Mouse (Mus musculus) lung, postnatal 36 days (tissue): ENCODE results near the gene Gm5431.
A peak's percentile ranks its signal among the peaks of the same experiment; 100 is the strongest.
"Not testable (repeated sequence)": the region's sequence is repeated elsewhere in the genome, so short reads cannot be mapped to it uniquely, and the experiment has no call there.

Experiments
- DNase-seq: peaks from one replicate; pipeline ENCODE4 v3.0.0; 2022; ENCODE audit warnings: mixed read lengths

Gm5431 gene

DNA sequence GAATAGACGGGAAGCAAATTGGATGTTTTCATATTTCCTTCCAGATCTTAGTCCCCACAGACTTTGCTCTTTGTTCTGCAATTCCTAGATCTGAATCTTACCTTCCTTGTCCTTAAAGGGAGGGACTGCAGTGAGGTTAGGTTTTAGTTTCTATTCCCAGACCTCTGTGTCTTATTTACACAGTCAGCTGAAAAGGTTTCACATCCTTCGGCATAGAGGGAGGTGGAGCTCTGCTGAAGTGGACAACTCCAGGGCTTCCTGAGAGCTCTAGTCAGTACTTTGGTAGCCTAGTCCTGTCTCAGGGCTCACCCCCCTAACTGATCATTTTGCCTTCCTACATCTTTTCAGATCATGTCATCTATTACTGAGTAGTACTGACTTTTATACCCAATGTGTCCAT, at the start of gene Gm5431:
Gene Gm5431 (minus strand): TSS at position 194 of the 400 bp plus-strand sequence.
- DNase-seq: peak; percentile 41

DNA sequence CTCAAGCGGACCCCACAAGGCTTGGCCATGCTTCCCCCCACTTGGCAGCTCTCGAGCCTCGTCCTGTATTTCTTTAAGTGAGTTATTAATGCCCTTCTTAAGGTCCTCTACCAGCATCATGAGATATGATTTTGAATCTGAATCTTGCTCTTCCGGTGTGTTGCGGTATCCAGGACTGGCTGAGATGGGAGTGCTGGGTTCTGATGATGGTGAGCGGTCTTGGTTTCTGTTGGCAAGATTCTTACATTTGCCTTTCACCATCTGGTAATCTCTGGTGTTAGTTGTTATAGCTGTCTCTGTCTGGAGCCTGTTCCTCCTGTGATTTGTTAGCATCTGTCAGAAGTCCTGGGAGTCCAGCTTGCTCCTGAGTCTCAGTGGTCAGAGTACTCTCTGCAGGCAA, 44.1 kb upstream of the Gm5431 start, which contains the start of gene Psme2b:
Gene Psme2b (minus strand): TSS at position 101 of the 400 bp plus-strand sequence.
- DNase-seq: not testable (repeated sequence)

DNA sequence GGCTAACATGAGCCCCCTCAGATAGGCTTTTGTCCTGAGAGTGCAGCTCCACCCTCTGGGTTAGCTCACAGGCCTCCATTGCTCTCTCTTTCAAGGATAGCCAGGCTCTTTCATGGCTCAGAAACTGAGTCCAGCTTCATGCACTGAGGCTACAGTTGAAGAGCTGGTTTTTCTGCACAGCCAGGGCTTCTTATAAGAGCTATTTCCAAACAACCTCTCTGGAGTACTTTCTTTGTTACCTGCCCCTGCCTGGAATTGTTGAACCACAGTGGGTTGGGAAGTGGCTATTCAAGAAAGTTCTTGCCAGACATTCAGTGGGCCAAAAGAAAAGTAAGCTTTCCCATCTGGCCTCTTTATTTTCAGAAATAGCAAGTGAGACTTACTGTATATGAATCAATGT, 37.3 kb upstream of the Gm5431 start:
- not testable (repeated sequence) for DNase-seq

DNA sequence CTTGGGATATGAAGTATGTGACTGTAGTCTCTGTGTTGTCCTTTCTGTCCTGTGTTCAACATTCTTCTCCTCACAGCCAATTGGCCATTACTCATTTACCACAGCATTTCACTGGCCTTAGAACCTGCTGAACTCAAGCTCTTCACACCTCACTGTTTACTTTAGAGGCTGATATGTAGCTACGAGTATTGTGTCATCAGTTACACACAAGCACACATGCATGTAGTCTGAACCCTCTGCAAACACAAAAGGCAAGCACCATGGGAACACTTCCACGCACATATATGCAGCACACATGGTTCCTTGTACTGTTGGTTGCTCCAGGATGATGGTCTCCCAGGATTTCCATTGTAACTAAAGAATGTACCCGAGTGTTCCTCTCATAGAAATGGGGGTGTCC, 33.3 kb upstream of the Gm5431 start:
- DNase-seq: not testable (repeated sequence)

DNA sequence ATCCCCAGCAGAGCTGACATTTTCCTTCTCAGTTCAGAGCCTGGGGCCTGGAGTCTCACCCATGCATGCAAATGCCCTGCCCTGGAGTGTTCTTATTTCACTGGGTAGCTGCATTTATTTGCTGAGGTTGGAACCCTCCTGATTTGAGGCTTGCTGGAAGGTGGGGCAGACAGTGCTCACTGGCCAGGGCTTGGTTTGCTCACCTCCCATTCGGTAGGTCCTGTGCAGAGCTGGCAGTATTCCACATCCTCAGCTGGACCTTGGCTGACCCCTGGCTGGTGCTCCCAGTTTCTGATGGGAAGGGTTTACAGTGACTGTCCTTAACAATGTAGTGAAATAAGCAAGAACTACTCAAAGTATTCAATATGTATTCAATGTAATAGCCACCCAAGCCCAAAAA, 31.9 kb upstream of the Gm5431 start:
- not testable (repeated sequence) for DNase-seq

DNA sequence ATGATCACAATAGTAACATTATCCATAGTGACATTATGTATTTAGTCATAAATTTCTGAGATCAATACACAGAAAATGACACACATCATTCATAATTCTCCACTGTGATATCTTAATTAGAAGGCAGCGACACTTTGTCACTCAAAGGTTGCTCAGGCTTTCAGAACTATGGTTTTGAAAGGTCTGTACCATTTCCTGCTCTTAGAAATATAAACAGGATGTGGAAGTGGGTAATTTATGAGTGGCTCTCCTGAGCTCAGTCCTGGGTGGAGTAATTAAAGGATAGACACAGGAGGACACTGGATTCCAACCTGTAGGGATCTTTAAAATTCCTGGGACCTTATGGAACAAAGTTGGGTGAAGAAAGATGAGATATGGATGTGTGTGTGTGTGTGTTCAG, 31.4 kb upstream of the Gm5431 start:
- DNase-seq: not testable (repeated sequence)

DNA sequence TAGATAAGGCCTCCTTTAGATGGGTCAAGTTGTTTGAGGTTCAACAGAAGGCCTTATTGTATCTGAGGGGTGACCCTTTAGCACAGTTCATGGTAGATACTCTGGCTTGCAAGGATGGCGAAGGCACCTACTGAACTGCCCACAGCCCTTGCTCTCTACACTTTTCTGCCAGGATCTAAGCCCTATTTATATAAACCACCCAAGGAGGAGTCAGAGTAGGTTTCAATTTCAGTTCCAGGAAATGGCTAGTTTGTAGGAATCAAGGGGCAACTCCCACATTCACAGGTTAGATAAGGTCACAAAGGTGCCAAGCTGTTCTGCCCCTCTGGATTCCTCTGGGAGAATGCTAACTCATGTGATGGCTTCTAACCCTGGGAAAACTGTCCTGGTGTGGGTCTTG, 26.1 kb upstream of the Gm5431 start:
- not testable (repeated sequence) for DNase-seq

DNA sequence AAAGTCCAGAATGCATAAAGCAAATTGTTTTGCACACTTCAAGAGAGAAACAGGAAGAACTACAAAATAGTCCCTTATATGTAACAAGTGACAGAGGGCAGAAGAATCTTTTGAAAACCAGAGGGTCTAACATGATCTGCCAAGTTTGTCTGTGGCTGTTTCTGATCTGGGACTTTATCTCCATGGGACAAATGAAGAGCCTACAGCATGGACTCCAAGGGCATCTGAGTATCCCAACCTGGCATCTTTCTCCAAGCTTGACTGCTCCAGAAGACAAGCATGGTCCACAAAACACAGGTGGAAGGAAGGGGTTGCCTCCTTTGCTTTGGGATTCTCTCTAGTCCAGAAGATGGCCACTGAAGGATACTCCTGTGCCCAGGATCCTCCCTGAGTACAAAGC, 24.4 kb upstream of the Gm5431 start:
- DNase-seq: not testable (repeated sequence)

DNA sequence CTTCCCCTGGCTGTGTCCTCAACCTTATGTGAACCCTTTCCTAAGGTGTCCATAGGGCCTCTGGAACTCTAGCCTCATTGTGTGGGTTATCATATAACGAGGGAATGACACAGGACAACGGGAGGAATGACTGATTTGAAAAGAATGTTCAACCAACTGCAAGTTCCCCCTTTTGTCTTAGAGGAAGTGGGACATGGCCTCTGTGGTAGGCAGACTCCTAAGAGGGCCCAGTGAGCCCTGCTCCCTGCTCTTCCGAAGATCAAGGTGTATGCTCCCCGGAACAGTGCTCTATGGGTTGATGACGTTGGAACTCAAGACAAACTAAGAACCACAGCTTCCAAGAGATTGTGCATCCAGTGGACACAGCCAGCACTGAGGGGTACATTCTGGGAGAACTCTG, 21.8 kb upstream of the Gm5431 start:
- DNase-seq: not testable (repeated sequence)

DNA sequence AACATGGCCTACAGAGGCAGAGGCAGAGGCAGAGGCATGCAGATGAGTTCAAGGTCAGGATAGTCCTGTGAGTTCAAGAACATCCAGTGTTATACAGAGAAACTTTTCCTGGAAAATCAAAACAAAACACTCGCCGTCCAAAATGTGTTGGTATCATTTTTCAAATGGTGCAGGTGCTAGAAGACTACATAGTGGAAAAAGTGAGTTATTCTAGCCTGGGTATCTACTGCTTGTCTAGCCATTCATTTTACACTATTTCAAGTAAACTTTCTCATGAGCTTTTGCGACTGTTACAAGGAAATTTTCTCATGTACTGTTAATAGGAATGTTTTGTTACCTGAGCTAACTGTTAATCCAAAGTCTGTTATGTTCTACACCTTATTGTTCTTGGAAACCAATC, 16.4 kb upstream of the Gm5431 start:
- no peak for DNase-seq

DNA sequence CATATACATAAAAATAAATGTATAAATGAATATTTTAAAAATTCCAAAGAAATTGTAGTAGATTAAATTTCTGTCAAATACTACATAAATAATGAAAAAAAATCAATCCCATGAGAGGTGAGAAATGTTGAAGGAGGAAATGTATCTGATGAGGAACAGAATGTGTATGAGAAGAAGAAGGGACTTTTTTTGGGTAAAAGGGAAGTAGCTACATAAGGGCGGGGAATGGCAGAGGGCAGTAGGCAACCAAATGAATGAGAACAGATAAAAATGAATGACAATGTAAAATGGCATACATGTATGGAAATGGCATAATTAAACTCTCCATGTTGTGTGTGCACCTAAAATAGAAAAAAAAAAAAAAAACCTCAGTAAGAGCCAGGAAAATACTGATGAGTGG, 11.6 kb upstream of the Gm5431 start:
- no peak for DNase-seq

DNA sequence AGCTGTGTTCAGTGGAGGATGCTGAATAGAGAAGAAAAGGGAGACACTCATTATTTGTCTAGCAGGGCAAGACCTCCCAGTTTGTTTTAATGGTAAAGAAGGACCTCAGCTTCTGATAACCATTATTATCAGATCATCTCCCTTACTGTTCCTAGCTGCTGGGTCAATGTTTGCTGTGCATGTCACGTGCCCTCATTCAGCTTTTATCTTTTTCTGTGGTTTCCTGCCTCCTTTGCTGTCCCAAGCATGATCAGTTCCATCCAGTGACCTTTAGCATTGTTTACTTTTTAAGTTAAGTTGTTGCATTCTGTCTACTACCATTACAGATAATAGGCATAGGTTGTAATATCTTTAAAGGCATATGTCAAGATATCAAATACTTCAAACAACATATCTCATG, 6.4 kb upstream of the Gm5431 start:
- no peak for DNase-seq

DNA sequence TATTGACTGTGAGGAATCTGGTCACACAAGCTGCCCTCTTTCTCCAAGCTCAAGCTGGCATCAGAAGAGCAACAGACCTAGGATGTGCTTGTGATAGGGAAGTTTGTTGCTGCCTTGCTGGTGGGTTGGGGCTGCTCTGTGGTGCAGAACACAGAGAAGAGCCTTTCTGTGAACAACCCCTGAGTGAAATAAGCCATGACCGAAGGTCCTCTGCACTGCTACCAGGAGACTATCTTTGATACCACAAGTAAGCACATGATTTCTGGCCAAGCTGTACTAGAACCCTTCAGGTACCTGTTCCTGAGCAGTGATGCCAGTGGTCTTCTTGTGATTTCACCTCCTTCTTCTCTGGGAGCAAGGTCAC, 465 bp downstream of the Gm5431 start:
- DNase-seq: not testable (repeated sequence)

DNA sequence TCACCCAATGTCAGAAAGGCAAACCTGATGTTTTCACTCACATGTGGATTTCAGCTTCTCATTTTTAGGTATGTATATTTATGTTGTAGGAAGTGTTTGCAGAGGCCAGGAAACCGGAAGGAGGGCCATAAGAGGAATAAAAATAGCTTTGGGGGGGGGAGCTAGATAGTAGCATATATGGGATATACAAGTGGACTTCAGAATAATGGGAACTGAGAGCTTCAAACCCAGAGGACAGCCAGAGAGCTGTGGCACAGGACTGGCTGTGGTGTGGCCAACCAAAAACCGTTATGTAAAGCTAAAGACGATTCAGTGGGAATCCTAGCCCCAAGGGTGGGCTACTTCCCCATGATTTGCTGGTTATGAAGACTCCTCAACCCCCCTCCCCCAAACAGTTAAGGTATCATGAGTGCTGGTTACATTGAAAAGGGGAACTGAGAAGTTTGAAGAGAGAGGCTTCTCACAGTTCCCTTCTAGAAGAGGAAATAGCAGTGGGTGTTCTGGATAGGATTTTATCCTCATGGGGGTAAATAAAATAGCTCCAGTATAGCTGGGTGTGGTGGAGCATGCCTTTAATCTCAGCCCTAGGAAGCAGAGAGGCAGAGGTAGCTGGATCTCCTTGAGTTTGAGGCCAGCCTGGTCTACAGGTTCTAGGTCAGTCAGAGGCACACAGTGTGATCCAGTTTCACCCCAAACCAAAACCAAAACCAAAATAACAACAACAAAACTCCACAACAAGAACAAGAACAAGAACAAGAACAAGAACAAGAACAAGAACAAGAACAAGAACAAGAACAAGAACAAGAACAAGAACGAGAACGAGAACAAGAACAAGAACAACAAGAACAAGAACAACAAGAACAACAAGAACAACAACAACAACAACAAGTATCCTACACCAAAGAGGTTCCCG, 1.1 kb downstream of the Gm5431 start:
- DNase-seq: peak; percentile 30

DNA sequence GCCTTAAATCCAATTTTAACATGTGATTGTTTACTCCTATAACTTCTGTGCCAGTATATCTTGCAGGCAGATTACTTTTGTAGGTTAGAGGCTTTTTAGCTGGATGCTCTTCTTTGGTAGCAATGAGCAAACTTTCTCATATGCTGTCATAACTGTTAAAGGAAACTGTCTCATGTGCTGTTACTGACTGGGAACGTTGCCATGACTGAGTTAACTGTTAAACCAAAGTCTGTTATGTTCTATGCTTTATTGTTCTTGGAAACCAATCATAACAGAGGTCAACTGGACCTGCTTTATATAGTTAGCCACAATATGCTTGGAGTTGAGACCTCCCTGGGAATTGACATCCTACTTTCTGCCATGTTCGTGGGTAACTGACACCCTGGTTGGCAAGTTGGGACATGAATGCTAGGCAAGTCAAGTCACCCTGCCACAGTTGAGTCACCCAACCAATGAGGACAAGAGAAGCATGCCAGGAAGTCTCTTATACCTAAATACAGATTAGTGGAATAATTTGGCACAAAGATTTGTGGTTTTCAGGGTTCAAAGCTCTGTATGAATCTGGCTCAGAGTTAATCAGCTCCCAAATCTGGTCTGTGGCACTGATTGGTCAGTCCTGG, 3.1 kb downstream of the Gm5431 start:
- DNase-seq: no peak

DNA sequence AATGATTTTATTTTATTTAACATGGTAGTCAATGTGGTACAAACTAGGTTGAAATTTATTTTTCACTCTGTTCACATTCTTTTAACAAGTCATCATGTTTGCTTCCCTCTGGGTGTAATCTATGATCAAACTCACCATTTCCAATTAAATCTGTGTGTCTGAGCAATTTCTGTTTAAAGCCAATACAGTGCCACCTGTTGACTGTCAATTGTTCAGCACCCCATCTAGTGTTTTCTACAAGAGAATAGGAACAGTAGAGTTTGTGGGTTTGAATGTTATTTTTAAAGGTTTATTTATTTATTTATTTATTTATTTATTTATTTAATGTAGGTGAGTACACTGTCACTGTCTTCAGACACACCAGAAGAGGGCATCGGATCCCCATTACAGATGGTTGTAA, 25.3 kb downstream of the Gm5431 start:
- no peak for DNase-seq

DNA sequence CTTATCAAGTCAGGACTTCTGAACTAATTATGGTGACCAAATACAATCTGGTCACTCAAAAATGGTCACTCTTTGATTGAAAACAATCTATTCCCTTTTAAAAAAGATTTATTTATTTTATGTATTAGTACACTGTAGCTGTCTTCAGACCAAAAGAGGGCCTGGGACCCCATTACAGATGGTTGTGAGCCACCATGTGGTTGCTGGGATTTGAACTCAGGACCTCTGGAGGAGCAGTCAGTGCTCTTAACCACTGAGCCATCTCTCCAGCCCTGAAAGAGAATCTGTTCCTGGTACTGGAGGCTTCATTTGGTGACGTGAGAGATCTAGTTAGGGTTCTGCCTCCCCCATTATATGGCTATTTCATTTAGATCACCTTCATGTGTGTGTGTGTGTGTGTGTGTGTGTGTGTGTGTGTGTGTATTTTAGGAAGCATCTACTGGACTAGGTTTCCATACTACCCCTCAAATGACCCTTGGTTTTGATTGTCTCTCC, 26.6 kb downstream of the Gm5431 start:
- DNase-seq: not testable (repeated sequence)

DNA sequence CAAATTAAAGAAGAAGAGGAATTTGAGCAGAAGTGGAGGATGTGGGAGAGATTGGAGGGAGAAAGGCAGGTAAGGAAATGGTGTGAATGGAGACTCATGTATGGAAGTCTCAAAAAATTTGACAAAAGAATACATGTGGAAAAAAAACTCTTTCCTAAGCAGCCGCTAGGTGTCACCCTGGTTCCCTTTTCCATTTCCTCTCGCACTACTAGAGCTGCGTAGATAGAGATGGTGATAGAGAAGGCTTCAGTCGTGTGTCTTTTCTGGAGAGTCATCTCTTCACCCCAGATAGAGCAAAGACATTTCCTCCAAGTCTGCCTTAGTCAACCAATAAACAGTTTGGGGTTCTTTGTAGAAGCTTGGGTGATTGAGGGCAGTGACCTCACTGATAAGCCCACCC, 27.5 kb downstream of the Gm5431 start:
- peak; percentile 75 for DNase-seq

DNA sequence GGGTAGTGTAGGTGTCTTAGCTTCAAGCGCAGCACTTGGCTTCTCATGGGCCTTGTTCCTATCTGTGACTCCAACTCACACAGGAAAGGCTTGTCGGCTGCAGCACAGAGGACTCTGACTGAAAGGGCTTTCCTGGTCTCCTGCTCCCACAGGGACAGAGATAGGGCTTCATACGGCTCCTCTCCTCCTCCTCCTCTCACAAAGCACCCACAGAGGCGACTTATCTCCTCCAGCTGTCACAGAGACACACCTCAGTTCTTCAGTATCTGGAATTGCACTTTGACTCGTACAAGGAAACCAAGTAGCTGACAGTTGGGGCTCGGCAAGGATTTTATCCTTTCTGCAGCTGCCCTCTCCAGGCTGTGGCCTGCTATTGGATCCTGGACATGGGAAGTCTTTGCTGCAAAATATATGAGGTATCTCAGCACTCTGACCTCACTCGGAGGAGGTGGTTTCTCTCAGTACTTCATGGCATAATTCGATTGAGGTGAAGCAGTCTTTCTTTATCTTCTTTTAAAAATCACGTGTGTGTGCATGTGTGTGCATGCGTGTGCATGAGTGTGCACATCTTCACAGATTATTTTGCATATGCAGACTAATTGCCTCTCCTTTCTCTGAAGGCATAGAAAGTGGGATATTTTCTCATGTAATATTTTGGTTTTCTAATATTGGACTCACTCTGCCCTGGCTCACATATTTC, 28.3 kb downstream of the Gm5431 start:
- no peak for DNase-seq

DNA sequence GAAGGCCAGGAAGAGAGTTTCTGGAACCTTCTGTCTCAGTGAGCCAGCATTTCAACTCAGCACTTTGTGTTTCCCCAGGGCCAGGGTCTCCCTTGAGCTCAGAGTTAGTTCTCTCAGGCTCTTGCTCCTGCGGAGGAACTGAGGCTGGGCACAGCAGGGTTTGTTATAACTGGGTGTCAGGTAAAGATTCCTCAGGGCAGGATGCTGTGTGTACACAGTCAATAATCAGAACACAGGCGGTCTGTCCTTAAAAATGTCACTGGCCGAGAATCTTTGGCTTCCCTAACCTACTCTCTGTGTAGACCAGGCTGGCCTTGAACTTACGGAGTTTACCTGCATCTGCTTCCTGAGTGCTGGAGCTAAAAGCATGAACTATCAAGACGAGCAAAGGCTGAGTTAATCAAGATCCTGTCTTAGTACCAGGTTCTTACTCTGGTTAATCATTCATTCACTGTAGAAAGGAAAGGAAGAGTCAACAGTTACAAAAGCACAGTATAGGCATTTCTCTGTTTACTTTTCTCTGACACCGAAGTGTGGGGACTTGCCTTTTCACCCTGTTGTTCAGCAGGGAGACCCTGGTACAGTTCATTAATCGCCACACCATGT, 29.2 kb downstream of the Gm5431 start:
- DNase-seq: no peak

DNA sequence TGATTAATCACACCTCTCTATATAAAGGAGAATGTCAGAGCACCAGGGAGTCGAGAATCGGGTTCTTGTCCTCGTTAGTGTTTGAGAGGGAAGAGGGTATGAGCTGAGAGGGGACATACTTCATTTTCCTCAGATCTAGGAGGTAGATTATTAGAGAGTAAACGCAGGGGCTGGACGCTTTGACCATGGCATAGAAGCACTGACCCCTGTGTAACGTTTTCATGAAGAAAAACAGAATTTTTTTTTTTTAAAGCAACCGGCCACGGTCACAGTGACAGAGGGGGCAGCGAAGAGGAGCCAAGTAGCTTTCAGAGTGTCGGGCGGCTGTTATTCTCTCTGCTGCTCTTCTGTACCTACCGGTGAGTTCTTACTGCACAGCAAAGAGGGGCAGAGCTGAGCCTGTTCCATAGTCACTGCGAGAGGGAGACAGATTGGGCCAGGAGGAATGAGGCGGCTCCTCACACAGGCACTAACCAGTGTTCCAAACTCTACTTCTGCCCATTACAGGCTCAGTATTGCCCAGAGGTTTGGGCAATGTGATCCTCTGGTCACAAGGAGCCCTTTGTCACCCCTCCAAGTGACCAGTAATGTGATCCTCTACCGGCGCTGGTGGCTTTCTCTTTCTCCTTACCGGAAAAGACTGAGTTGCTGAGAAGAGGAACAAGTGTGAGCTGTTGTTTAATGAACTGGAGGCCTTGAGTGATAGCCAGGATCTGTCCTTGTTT, 30.0 kb downstream of the Gm5431 start:
- peak; percentile 71 for DNase-seq

DNA sequence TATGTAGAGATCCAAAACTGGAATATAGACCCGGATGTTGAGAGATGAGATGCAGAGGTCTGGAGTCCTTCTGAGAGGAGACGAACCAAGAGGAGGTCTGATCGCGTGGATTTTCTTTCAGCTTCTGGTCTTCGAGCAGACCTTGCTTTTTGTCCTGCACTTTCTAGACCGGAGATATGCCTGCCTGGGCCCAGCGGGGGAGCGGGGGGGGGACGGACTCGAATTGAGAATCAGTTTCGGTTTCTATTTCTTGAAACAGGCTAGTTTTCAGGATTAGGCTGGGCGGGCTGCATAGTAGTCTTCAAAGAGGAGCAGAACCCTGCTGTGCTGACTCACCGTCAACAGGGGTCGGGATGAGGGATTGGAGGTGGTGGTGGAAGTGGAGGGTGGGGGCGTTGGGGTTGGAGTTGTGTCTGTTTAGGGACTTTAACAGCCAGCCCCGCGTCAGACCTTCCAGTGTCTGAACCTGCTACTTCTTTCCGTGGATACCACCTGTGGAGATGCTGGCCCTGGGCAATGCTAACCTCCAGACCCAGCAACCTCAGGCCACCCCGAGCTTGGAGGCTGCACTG, 30.7 kb downstream of the Gm5431 start, which contains the start of gene Irgm1:
Gene Irgm1 (minus strand): TSS at position 483 of the 572 bp plus-strand sequence.
- DNase-seq: peak; percentile 90
